Mouse (Mus musculus) C2C12 (cell line): ENCODE data around the gene Ankrd16.

Experiments used
- MAX ChIP-seq: IDR thresholded peaks from one replicate; pipeline ENCODE4 v1.6.1; 2011; ENCODE audit warnings: mild to moderate bottlenecking, control low read depth
- MYOD1 ChIP-seq: IDR thresholded peaks from one replicate; pipeline ENCODE4 v1.6.1; 2011; ENCODE audit warnings: low read depth; ENCODE audit not compliant: control insufficient read depth, insufficient read length

DNA sequence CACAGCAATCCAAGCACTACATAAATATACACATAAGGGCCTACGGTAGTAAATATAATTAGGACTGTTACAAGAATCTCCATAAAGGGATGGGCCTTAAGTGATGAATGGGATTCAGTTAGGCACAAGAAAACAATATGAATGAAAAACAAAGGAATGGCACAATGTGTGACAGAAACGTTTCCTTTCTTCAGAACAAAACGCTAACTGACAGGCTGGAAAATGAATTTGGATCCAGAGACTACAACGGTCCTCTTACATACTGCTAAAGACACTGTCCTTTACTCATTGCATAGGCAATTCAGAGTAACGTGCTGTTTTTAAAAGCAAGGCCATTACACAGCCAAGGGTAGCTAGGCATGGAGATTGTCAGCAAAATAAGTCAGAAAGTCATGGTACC lies 2.6 kb upstream of the Ankrd16 start:
- TF ChIP-seq MAX (no peak), MYOD1 (no peak)
